Mouse (Mus musculus) megakaryocyte-erythroid progenitor cell, adult 5 weeks (primary cell): Measurements from ENCODE around the gene Rmnd1. TPM values are rescaled to one million over a fixed set of nuclear protein-coding genes. Genes with fewer than 3 reads are reported as not detected.

Experiments
- polyA plus RNA-seq: library from polyadenylated mRNA; stranded (reverse); fragments of >175 nt; gene quantifications from 2 replicates; pipeline ENCODE4 v1.2.3, GENCODE M21; 2012

Gene Rmnd1
- 15.4 and 19.0 TPM in 2 replicates for polyA plus RNA-seq

DNA sequence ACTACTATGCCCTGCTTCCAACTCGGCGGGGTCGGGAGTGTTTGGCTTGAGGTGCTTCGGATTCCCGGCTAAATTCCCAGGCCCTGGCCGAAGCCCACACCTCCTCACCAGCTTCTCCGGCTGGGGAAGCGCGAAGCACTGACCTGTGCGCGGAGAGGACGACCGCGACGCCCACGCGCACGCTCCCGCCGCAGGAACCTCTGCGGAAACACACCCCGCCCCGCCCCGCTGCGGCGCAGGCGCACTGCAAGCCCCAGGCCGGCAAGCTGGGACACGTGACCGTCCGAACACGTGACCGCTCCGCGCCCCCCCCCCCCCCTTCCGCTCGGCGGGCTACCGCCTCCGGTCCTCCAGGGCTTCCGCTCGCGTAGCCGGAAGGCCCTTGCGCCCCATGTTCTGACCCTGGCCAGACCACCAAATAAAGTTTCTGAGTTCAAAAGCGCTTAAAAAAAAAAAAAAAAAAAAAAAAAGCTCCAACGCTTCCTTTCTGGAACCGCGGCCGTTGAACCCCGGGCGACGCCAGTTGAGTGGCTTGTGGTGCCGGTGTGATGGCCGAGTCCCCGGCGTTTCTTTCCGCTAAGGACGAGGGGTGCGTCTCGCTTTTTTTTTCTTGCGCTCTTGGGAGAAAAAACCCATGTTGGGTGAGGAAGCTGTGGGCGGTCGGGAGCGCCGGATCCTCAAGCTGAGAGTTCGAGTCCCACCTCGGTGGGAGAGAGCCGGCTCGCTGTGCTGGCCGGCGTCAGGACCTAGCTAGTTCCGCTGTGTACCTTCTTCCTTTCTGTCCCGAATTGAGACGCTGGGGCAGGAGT lies at the start of gene Rmnd1, which contains the start of gene Armt1:
TSS of gene Rmnd1 (minus strand) at position 266 of the 809 bp plus-strand sequence.
TSS of gene Armt1 (plus strand) at position 345 of the 809 bp plus-strand sequence.

GRCm38 (mm10) chr10:4387701-4388383 lies 44.3 kb downstream of the Rmnd1 start, which contains the start of gene Zbtb2:
Gene Zbtb2 (minus strand): TSS chr10:4388108.

Other genes with a start within 250 kb of the Rmnd1 start
- 0.88 and 1.6 TPM in 2 replicates for gene Akap12, start 166.0 kb downstream of the Rmnd1 start, polyA plus RNA-seq
- gene Zbtb2, start 44.3 kb downstream of the Rmnd1 start, polyA plus RNA-seq: 16.6 and 21.1 TPM in 2 replicates
- 5.1 and 5.7 TPM in 2 replicates for gene Armt1, start 79 bp upstream of the Rmnd1 start, polyA plus RNA-seq
- gene Ccdc170, start 50.1 kb upstream of the Rmnd1 start, polyA plus RNA-seq: 0.04 and 0.51 TPM in 2 replicates
- 7.1 and 10.0 TPM in 2 replicates for gene Esr1, start 179.2 kb upstream of the Rmnd1 start, polyA plus RNA-seq